Mouse (Mus musculus) limb, embryonic 12.5 days (tissue): Measurements from ENCODE around the gene Vps4a. TPM values are rescaled to one million over a fixed set of nuclear protein-coding genes. Genes with fewer than 3 reads are reported as not detected.

ENCODE experiments used
- ATAC-seq: fragments of 200-750 bp; cut with Nextera tagmentation; 2 replicates; pipeline ENCODE4 v1.8.0; 2017; ENCODE audit warnings: low read depth, moderate TSS enrichment; ENCODE audit not compliant: insufficient number of reproducible peaks, insufficient read depth, low FRiP score, low TSS enrichment
- H3K27ac ChIP-seq: fragments of 300-500 bp; sonication (generic); 2 replicates; pipeline ENCODE4 v1.5.1; 2016; ENCODE audit warnings: mild to moderate bottlenecking, moderate library complexity
- H3K27me3 ChIP-seq: fragments of 300-500 bp; sonication (generic); 2 replicates; pipeline ENCODE4 v1.6.1; 2016; ENCODE audit warnings: mild to moderate bottlenecking, moderate library complexity
- H3K36me3 ChIP-seq: fragments of 300-500 bp; sonication (generic); 2 replicates; pipeline ENCODE4 v1.6.1; 2016; ENCODE audit warnings: mild to moderate bottlenecking, moderate library complexity
- H3K4me1 ChIP-seq: fragments of 300-500 bp; sonication (generic); replicated peaks from 2 replicates; pipeline ENCODE4 v1.6.1; 2016
- H3K4me2 ChIP-seq: fragments of 300-500 bp; sonication (generic); 2 replicates; pipeline ENCODE4 v1.6.1; 2016; ENCODE audit warnings: mild to moderate bottlenecking, moderate library complexity
- H3K4me3 ChIP-seq: fragments of 300-500 bp; sonication (generic); replicated peaks from 2 replicates; pipeline ENCODE4 v1.5.1; 2016; ENCODE audit warnings: mild to moderate bottlenecking
- H3K9ac ChIP-seq: fragments of 300-500 bp; sonication (generic); replicated peaks from 2 replicates; pipeline ENCODE4 v1.6.1; 2016; ENCODE audit warnings: mild to moderate bottlenecking, moderate library complexity
- H3K9me3 ChIP-seq: fragments of 300-500 bp; sonication (generic); 2 replicates; pipeline ENCODE4 v1.6.1; 2016; ENCODE audit warnings: mild to moderate bottlenecking, moderate library complexity
- WGBS: fragments of 180-500 bp; shearing (Covaris S2); methylation state at CpG from one replicate; pipeline ENCODE4 v1.1.7; 2016; 5-methylcytosine and 5-hydroxymethylcytosine counted together
- polyA plus RNA-seq: library from polyadenylated mRNA; unstranded; fragments of >200 nt; fragmentation: Nextera tagmentation; extraction: Ambion mirVana; gene quantifications from 2 replicates; pipeline ENCODE4 v1.2.1, GENCODE M21; 2016

Vps4a gene
- polyA plus RNA-seq, 1 experiment from 2014 or later, result 75.4 TPM

DNA sequence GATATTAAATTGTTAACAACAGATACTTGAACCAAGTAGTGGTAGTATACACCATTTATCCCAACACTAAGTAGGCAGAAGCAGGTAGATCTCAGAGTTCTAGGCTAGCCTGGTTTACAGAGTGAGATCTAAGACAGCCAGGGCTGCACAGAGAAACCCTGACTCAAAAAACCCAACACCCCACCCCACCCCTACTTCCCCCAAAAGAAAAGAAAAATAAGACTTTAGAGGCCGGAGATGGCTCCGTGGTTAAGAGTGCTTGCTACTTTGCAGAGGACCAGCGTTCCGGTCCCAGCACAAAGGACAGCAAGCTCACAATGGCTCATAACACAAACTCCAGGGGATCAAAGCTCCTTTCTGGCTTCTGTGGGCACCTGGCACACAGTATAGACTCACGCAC, 55.0 kb downstream of the Vps4a start:
- peaks cover 11% of the 10 kb centered on the region for H3K9me3 ChIP-seq
- H3K4me1 ChIP-seq, result no peaks in the 10 kb centered on the region
- no peak overlapping the region for H3K4me3 ChIP-seq
- peaks cover 84% of the 10 kb centered on the region for H3K36me3 ChIP-seq
- WGBS, result 96% methylated on average over 5 of the region's 5 CpGs
- no peak overlapping the region for H3K27ac ChIP-seq
- no peaks in the 10 kb centered on the region for H3K27me3 ChIP-seq
- H3K9ac ChIP-seq, result no peak overlapping the region
- ATAC-seq, result no peak
- no peak overlapping the region for H3K4me2 ChIP-seq

DNA sequence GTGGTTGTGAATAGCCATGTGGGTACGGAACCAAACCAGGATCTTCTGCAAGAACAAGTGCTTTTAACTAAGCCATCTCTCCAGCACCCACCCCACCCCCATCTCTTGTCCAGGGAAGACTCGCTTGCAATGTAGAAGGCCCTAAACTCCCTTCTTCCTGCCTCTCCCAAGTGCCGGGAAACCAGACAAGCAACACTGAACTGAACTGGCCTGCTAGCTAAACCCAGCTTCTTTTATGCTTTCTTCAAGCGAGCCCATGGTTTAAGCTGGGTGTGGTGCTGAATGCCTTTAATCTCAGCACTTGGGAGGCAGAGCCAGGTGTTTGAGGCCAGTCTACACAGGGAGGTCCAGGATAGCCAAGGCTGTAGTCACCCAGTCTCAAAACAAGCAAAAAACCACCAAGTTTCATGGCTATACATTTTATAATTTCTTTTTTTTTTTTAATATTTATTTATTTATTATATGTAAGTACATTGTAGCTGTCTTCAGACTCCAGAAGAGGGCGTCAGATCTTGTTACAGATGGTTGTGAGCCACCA, 57.6 kb downstream of the Vps4a start:
- ATAC-seq, result no peak
- H3K9me3 ChIP-seq, result peaks cover 11% of the 10 kb centered on the region
- peaks cover 84% of the 10 kb centered on the region for H3K36me3 ChIP-seq

DNA sequence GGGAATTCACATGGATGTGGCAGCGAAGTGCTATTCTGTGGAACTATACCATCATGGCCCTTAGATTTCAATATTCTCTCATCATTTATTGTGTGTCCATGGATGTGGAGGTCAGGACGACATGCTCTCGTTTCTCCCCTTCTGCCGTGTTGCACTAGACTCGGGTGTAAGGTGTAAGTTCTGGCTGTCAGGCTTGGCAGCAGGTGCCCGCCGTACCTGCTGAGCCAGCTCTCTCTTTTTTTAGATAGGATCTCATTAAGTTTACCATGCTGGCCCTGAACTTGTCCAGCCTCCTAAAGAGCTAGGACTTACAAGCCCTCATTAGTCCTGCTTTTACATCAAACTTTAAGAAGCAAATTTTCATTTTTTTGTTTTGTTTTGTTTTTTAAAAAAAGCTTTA, 59.5 kb downstream of the Vps4a start:
- Histone ChIP-seq H3K9ac (no peak overlapping the region), H3K9me3 (peaks cover 11% of the 10 kb centered on the region), H3K4me3 (no peak overlapping the region), H3K27me3 (no peaks in the 10 kb centered on the region), H3K4me1 (peaks cover 14% of the 10 kb centered on the region; the same call in 1 of the 2 replicates), H3K4me2 (no peak overlapping the region), H3K27ac (no peak overlapping the region), H3K36me3 (peaks cover 85% of the 10 kb centered on the region)
- 96% methylated on average over 7 of the region's 7 CpGs for WGBS
- ATAC-seq, result no peak

More for the DNA sequence above, 57.6 kb downstream of the Vps4a start:
- Histone ChIP-seq H3K4me3 (no peak overlapping the region), H3K27ac (no peak overlapping the region), H3K27me3 (no peaks in the 10 kb centered on the region), H3K4me2 (no peak overlapping the region), H3K4me1 (no peaks in the 10 kb centered on the region), H3K9ac (no peak overlapping the region)
- 95% methylated on average over 5 of the region's 5 CpGs for WGBS

Other genes with a start within 250 kb of the Vps4a start
- gene Has3, start 161.0 kb upstream of the Vps4a start, polyA plus RNA-seq, result 0.10 and 0.20 TPM in 2 replicates
- 67.9 and 74.5 TPM in 2 replicates for gene Utp4, start 137.6 kb upstream of the Vps4a start, polyA plus RNA-seq
- 18.6 and 19.7 TPM in 2 replicates for gene Sntb2, start 95.5 kb upstream of the Vps4a start, polyA plus RNA-seq
- 58.2 and 61.4 TPM in 2 replicates for gene Pdf, start 17.4 kb downstream of the Vps4a start, polyA plus RNA-seq
- gene Cog8, start 25.5 kb downstream of the Vps4a start, polyA plus RNA-seq, result 45.2 and 48.4 TPM in 2 replicates
- gene Nip7, start 25.7 kb downstream of the Vps4a start, polyA plus RNA-seq, result 95.4 and 103 TPM in 2 replicates
- gene Tmed6, start 34.4 kb downstream of the Vps4a start, polyA plus RNA-seq, result not detected in 2 replicates
- gene Terf2, start 65.3 kb downstream of the Vps4a start, polyA plus RNA-seq, result 23.2 and 24.1 TPM in 2 replicates
- 96.6 and 101 TPM in 2 replicates for gene Cyb5b, start 119.4 kb downstream of the Vps4a start, polyA plus RNA-seq